Mouse (Mus musculus): ENCODE data around the gene Crabp2.

- TF ChIP-seq CTCF (IDR thresholded peaks at IDR 0.05; ENCODE audit: low read depth, low read length) (no peak), POLR2A (IDR thresholded peaks at IDR 0.05; ENCODE audit: borderline replicate concordance, low read depth, low read length) (no peak)
Observed at GRCm38 (mm10) chr3:87958967-87959366, 10.5 kb downstream of the Crabp2 start.

Measured in bone marrow macrophage, adult 2 months (primary cell).